Mouse (Mus musculus) CH12F3 (cell line): ENCODE measurements around the gene Keap1.
"Not testable (repeated sequence)": the region's sequence is repeated elsewhere in the genome, so short reads cannot be mapped to it uniquely, and the experiment has no call there.

ENCODE experiments used
- in situ Hi-C: fragments of 300-500 bp; cut with MboI; formaldehyde crosslinking; loops from 2 replicates; pipeline ENCODE4 v1.14.3; 2020; ENCODE audit warnings: low sequenced_read_pairs

Gene Keap1

GRCm38 (mm10) chr9:21264272-21264999 lies 25.3 kb upstream of the Keap1 start:
- in situ Hi-C loops, result no loop called here

- in situ Hi-C loops, result no loop called here
Measured at GRCm38 (mm10) chr9:21261831-21262230, 22.7 kb upstream of the Keap1 start.

GRCm38 (mm10) chr9:21260491-21261040 lies 21.4 kb upstream of the Keap1 start:
- in situ Hi-C loops, result no loop called here

GRCm38 (mm10) chr9:21256349-21256748 lies 17.2 kb upstream of the Keap1 start:
- in situ Hi-C loops, result not testable (repeated sequence)

GRCm38 (mm10) chr9:21254690-21255089 lies 15.5 kb upstream of the Keap1 start:
- in situ Hi-C loops, result no loop called here

- in situ Hi-C loops, result no loop called here
Measured at GRCm38 (mm10) chr9:21251116-21251735, 12.1 kb upstream of the Keap1 start.

- in situ Hi-C loops, result no loop called here
Measured at GRCm38 (mm10) chr9:21250509-21250908, 11.3 kb upstream of the Keap1 start.

- in situ Hi-C loops, result no loop called here
Measured at GRCm38 (mm10) chr9:21249629-21250508, 10.7 kb upstream of the Keap1 start.

- in situ Hi-C loops, result no loop called here
Measured at GRCm38 (mm10) chr9:21248326-21248725, 9.2 kb upstream of the Keap1 start, which contains the start of gene S1pr5. Gene S1pr5 (minus strand): TSS chr9:21248443.

- in situ Hi-C loops, result no loop called here
Measured at GRCm38 (mm10) chr9:21246342-21246741, 7.2 kb upstream of the Keap1 start.

GRCm38 (mm10) chr9:21245113-21245487 lies 5.9 kb upstream of the Keap1 start:
- in situ Hi-C loops, result no loop called here

GRCm38 (mm10) chr9:21244428-21245112 lies 5.4 kb upstream of the Keap1 start:
- in situ Hi-C loops, result no loop called here

GRCm38 (mm10) chr9:21243826-21244427 lies 4.8 kb upstream of the Keap1 start:
- in situ Hi-C loops, result no loop called here

- in situ Hi-C loops, result no loop called here
Measured at GRCm38 (mm10) chr9:21241343-21241742, 2.2 kb upstream of the Keap1 start.

- in situ Hi-C loops, result no loop called here
Measured at GRCm38 (mm10) chr9:21239465-21239848, 296 bp upstream of the Keap1 start.

- in situ Hi-C loops, result no loop called here
Measured at GRCm38 (mm10) chr9:21238004-21238732, 993 bp downstream of the Keap1 start.

- in situ Hi-C loops, result no loop called here
Measured at GRCm38 (mm10) chr9:21237368-21238003, 1.7 kb downstream of the Keap1 start.

GRCm38 (mm10) chr9:21236991-21237367 lies 2.2 kb downstream of the Keap1 start:
- in situ Hi-C loops, result no loop called here

GRCm38 (mm10) chr9:21235341-21235740 lies 3.8 kb downstream of the Keap1 start:
- in situ Hi-C loops, result no loop called here
